Comparison of ENCODE assay signal across 8 mouse cellular contexts in genomic region chr7:140856785-140857549, GRCm38 (mm10). TPM values are rescaled to one million over a fixed set of nuclear protein-coding genes. Genes with fewer than 3 reads are reported as not detected.
DNase-seq lines count a peak whose midpoint lies in the region; ATAC-seq lines count a peak whose summit lies in the region.

Ric8a (plus strand) TSS chr7:140856957.

- intact Hi-C loops in left cerebral cortex, postnatal 25 days (cut with DNase I) = loop anchor here (1.0 to 2.0 kb wide), 3 partner anchors 24 to 315 kb away; partner anchors contain the start of genes B4galnt4, Psmd13 and Rnh1

- H3K27ac ChIP-seq in embryonic facial prominence, embryonic 10.5 days (replicated peaks) = peak within 1 kb of the TSS; percentile 84
- H3K27ac ChIP-seq in intestine, embryonic 16.5 days (ENCODE audit: low read length) = peak within 1 kb of the TSS; percentile 85

- DNase-seq in adrenal gland, postnatal 14 days = peak; percentile 95
- DNase-seq in embryonic facial prominence, embryonic 10.5 days (ENCODE audit: low spot score) = peak; percentile 86
- no peak for DNase-seq in gonadal fat pad, adult 2 months (ENCODE audit: low read depth)
- DNase-seq in left cerebral cortex, postnatal 25 days (ENCODE audit: low spot score in 2 of 2) = peak; percentile 89 to 93
- peak; percentile 79 for DNase-seq in mesoderm, embryonic 11.5 days (ENCODE audit: low read depth, low spot score)
- DNase-seq in right cerebral cortex, postnatal 36 days (ENCODE audit: low spot score in 2 of 2) = peak; percentile 85 to 86
- DNase-seq in urinary bladder, postnatal 4 days (ENCODE audit: low spot score in 2 of 2) = peak; percentile 87 to 89

- peak within 1 kb of the TSS; percentile 90 for H3K9ac ChIP-seq in intestine, embryonic 16.5 days (ENCODE audit: low read depth, low read length)

- peak within 1 kb of the TSS; percentile 90 for H3K4me3 ChIP-seq in embryonic facial prominence, embryonic 10.5 days
- H3K4me3 ChIP-seq in intestine, embryonic 16.5 days (ENCODE audit: low read length) = peak within 1 kb of the TSS; percentile 87

- no peaks in the 10 kb centered on the region for H3K9me3 ChIP-seq in embryonic facial prominence, embryonic 10.5 days
- H3K9me3 ChIP-seq in intestine, embryonic 16.5 days (ENCODE audit: control insufficient read depth, low read length) = no peaks in the 10 kb centered on the region

- H3K4me1 ChIP-seq in embryonic facial prominence, embryonic 10.5 days = peaks cover 40% of the 10 kb centered on the region
- H3K4me1 ChIP-seq in intestine, embryonic 16.5 days (ENCODE audit: control insufficient read depth, insufficient read depth, low read length) = peaks cover 19% of the 10 kb centered on the region

- H3K36me3 ChIP-seq in embryonic facial prominence, embryonic 10.5 days (replicated peaks) = peaks cover 67% of the 10 kb centered on the region
- H3K36me3 ChIP-seq in intestine, embryonic 16.5 days (ENCODE audit: control insufficient read depth, insufficient read depth, low read length) = peaks cover 11% of the 10 kb centered on the region

- no peaks in the 10 kb centered on the region for H3K27me3 ChIP-seq in embryonic facial prominence, embryonic 10.5 days (replicated peaks; ENCODE audit: low read depth, poor library complexity, severe bottlenecking)
- no peaks in the 10 kb centered on the region for H3K27me3 ChIP-seq in intestine, embryonic 16.5 days (replicated peaks; ENCODE audit: control insufficient read depth, insufficient read depth, low read length)

- ATAC-seq in intestine, embryonic 16.5 days = peak; percentile 90

- peak within 1 kb of the TSS; percentile 91 for H3K4me2 ChIP-seq in intestine, embryonic 16.5 days (ENCODE audit: low read depth, low read length)

- WGBS in embryonic facial prominence, embryonic 10.5 days = under 1% methylated on average over 50 of the region's 50 CpGs
- 0% methylated on average over 50 of the region's 50 CpGs for WGBS in intestine, embryonic 16.5 days

RNA-seq across cellular contexts. Expression of gene Ric8a, which starts in this region (rescaled TPM):
- 44.8 and 61.1 TPM in 2 replicates for total RNA-seq in adrenal gland, postnatal 14 days (2021)
- polyA plus RNA-seq in embryonic facial prominence, embryonic 10.5 days (2016; fragmentation: Nextera tagmentation; extraction: Ambion mirVana) = 57.7 and 59.1 TPM in 2 replicates
- 103 and 117 TPM in 2 replicates for polyA plus RNA-seq in gonadal fat pad, adult 2 months (2012; rRNA removed)
- 68.3 and 70.1 TPM in 2 replicates for polyA plus RNA-seq in intestine, embryonic 16.5 days (2015; fragmentation: Nextera tagmentation; extraction: Ambion mirVana)
- total RNA-seq in left cerebral cortex, postnatal 25 days (2021) = 10 to 100 TPM; 66.0 to 70.0 TPM
